Mouse (Mus musculus): ENCODE results near the gene Cabp2.

DNA sequence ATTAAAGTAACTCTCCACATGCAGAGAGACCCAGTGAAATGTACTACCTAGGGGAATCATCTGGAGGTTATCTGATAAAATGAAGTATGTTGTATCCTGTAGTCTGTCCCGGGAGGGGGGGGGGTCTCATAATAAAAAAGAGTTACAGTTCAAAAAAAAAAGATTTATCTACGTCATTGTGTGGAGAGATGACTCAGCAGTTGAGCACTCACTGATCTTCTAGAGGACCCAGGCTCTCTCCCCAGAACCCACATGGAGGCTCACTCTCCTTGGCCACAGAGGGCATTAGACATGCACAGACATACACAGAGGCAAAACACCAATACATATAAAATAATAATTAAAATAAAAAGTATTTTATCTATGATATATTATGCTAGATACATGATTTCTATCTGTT lies 10.0 kb downstream of the Cabp2 start:
- no peak for TF ChIP-seq CTCF (IDR thresholded peaks at IDR 0.05; ENCODE audit: control insufficient read depth, insufficient read depth, insufficient read length)
- no peak for TF ChIP-seq MAX (IDR thresholded peaks at IDR 0.05)
- TF ChIP-seq USF1 (IDR thresholded peaks at IDR 0.05; ENCODE audit: low read depth): no peak
- TF ChIP-seq MYOG (IDR thresholded peaks at IDR 0.05; ENCODE audit: control insufficient read depth, extremely low read depth, insufficient read length): no peak
- TF ChIP-seq CEBPB (IDR thresholded peaks at IDR 0.05; ENCODE audit: low read depth): no peak

All from C2C12 (cell line).